In the genomic region with DNA sequence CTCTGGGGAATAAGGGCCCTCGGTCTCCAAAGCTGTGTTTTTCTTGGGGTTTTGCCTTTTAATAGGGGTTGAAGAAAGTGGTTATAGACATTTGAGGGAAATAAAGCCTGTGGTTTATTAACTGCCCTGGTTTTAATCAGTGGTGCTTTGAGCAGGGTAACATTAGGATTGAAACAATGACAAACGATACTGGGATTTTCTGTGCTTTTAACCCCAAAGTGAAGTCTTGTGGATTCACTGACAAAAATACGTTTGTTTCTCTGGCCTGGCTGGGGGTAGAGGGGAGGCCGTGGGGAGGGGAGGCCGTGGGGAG, we compare ENCODE assay signal across 15 mouse cellular contexts.
DNase-seq lines count a peak whose midpoint lies in the region; ATAC-seq and TF ChIP-seq lines count a peak whose summit lies in the region.
"Had no signal": no experiment of that assay in that cellular context is flagged by ENCODE, and none has a peak within 500 bp of the region (broad histone marks: within the 10 kb centered on the region; RNA-seq: fewer than 3 reads in every experiment).

No protein-coding gene starts in this region.

- 53% methylated on average over 5 of the region's 5 CpGs for WGBS in heart, embryonic 16.5 days
- WGBS in midbrain, embryonic 12.5 days, result 36% methylated on average over 5 of the region's 5 CpGs
- WGBS in midbrain, postnatal 0 days, result 24% methylated on average over 5 of the region's 5 CpGs
- WGBS in intestine, embryonic 16.5 days, result 37% methylated on average over 5 of the region's 5 CpGs
- WGBS in stomach, postnatal 0 days, result 20% methylated on average over 5 of the region's 5 CpGs

- no peaks in the 10 kb centered on the region for H3K36me3 ChIP-seq in heart, embryonic 16.5 days (ENCODE audit: control insufficient read depth, insufficient read depth)
- H3K36me3 ChIP-seq in midbrain, embryonic 12.5 days, result no peaks in the 10 kb centered on the region
- no peaks in the 10 kb centered on the region for H3K36me3 ChIP-seq in midbrain, postnatal 0 days (ENCODE audit: insufficient read depth, low read length)
- no peaks in the 10 kb centered on the region for H3K36me3 ChIP-seq in intestine, embryonic 16.5 days (ENCODE audit: control insufficient read depth, insufficient read depth, low read length)
- H3K36me3 ChIP-seq in stomach, postnatal 0 days (ENCODE audit: control insufficient read depth, insufficient read depth, low read length), result no peaks in the 10 kb centered on the region
- H3K36me3 ChIP-seq: liver, embryonic 12.5 days; neural tube, embryonic 15.5 days had no signal

- H3K9ac ChIP-seq in heart, embryonic 16.5 days (ENCODE audit: low read length), result no peak overlapping the region; the same call in 1 of the 2 replicates
- H3K9ac ChIP-seq in midbrain, embryonic 12.5 days (replicated peaks), result 0 out of 2 replicates have a peak overlapping the region, but pooled peaks have one; percentile 28
- no peak overlapping the region for H3K9ac ChIP-seq in midbrain, postnatal 0 days (replicated peaks; ENCODE audit: low read length, poor library complexity, severe bottlenecking)
- no peak overlapping the region; the same call in 1 of the 2 replicates for H3K9ac ChIP-seq in intestine, embryonic 16.5 days (ENCODE audit: low read depth, low read length)
- no peak overlapping the region for H3K9ac ChIP-seq in stomach, postnatal 0 days (ENCODE audit: low read length)
- H3K9ac ChIP-seq: liver, embryonic 12.5 days; neural tube, embryonic 15.5 days had no signal

- no peaks in the 10 kb centered on the region for H3K27me3 ChIP-seq in heart, embryonic 16.5 days (ENCODE audit: control insufficient read depth, insufficient read depth, low read length)
- no peaks in the 10 kb centered on the region for H3K27me3 ChIP-seq in midbrain, embryonic 12.5 days
- H3K27me3 ChIP-seq in midbrain, postnatal 0 days (ENCODE audit: insufficient read depth, low read length), result no peaks in the 10 kb centered on the region
- no peaks in the 10 kb centered on the region for H3K27me3 ChIP-seq in intestine, embryonic 16.5 days (replicated peaks; ENCODE audit: control insufficient read depth, insufficient read depth, low read length)
- no peaks in the 10 kb centered on the region for H3K27me3 ChIP-seq in stomach, postnatal 0 days (ENCODE audit: control insufficient read depth, insufficient read depth, low read length)
- H3K27me3 ChIP-seq: liver, embryonic 12.5 days; neural tube, embryonic 15.5 days had no signal

- no peak for DNase-seq in heart, adult 9 months (ENCODE audit: low spot score in 2 of 2)
- no peak for DNase-seq in midbrain, postnatal 0 days (ENCODE audit: low spot score)
- no peak for DNase-seq in stomach, postnatal 0 days (ENCODE audit: low spot score)
- no peak for DNase-seq in gastrocnemius, adult 8-10 months (ENCODE audit: low spot score in 2 of 2)
- no peak for DNase-seq in thymus, postnatal 4 days
- DNase-seq: cerebellum, adult 18-20 months; layer of hippocampus, postnatal 36 days; thymus, adult 18-20 months had no signal

- no peak for TF ChIP-seq CTCF in midbrain, postnatal 0 days (IDR thresholded peaks at IDR 0.05)
- no peak for TF ChIP-seq CTCF in stomach, postnatal 0 days (IDR thresholded peaks at IDR 0.05; ENCODE audit: low read depth)

- TF ChIP-seq EP300 in stomach, postnatal 0 days (optimal IDR thresholded peaks at IDR 0.05), result no peak

- no peak overlapping the region for H3K4me3 ChIP-seq in heart, embryonic 16.5 days (ENCODE audit: low read length)
- no peak overlapping the region for H3K4me3 ChIP-seq in midbrain, embryonic 12.5 days
- no peak overlapping the region for H3K4me3 ChIP-seq in midbrain, postnatal 0 days (ENCODE audit: low read depth, low read length)
- H3K4me3 ChIP-seq in intestine, embryonic 16.5 days (ENCODE audit: low read length), result no peak overlapping the region
- no peak overlapping the region for H3K4me3 ChIP-seq in stomach, postnatal 0 days (ENCODE audit: low read depth, low read length)
- H3K4me3 ChIP-seq: liver, embryonic 12.5 days; neural tube, embryonic 15.5 days had no signal

- peak overlapping the region; percentile 59 for H3K27ac ChIP-seq in heart, embryonic 16.5 days (ENCODE audit: low read length)
- peak overlapping the region; percentile 8; the same call in 1 of the 2 replicates for H3K27ac ChIP-seq in midbrain, embryonic 12.5 days (replicated peaks)
- H3K27ac ChIP-seq in midbrain, postnatal 0 days (ENCODE audit: low read depth, low read length), result no peak overlapping the region
- H3K27ac ChIP-seq in intestine, embryonic 16.5 days (ENCODE audit: low read length), result peak overlapping the region; percentile 35
- peak overlapping the region; percentile 56 for H3K27ac ChIP-seq in stomach, postnatal 0 days (replicated peaks)
- H3K27ac ChIP-seq: liver, embryonic 12.5 days; neural tube, embryonic 15.5 days had no signal

- H3K4me2 ChIP-seq in heart, embryonic 16.5 days (ENCODE audit: low read depth, low read length), result no peak overlapping the region
- no peak overlapping the region for H3K4me2 ChIP-seq in midbrain, embryonic 12.5 days (replicated peaks)
- no peak overlapping the region for H3K4me2 ChIP-seq in midbrain, postnatal 0 days (ENCODE audit: low read depth, low read length, poor library complexity, severe bottlenecking)
- H3K4me2 ChIP-seq in intestine, embryonic 16.5 days (ENCODE audit: low read depth, low read length), result no peak overlapping the region
- no peak overlapping the region for H3K4me2 ChIP-seq in stomach, postnatal 0 days (replicated peaks; ENCODE audit: low read depth)
- H3K4me2 ChIP-seq: heart, embryonic 11.5 days; liver, embryonic 12.5 days; neural tube, embryonic 15.5 days had no signal

- no peak for ATAC-seq in heart, embryonic 16.5 days (replicated peaks; ENCODE audit: extremely low read depth, insufficient read depth, low FRiP score)
- ATAC-seq in midbrain, embryonic 12.5 days (ENCODE audit: low FRiP score, low read depth), result no peak
- no peak for ATAC-seq in midbrain, postnatal 0 days (ENCODE audit: low FRiP score)
- ATAC-seq in intestine, embryonic 16.5 days, result no peak
- ATAC-seq in stomach, postnatal 0 days (ENCODE audit: low FRiP score, low TSS enrichment), result peak; percentile 18; the same call in 1 of the 2 replicates
- ATAC-seq: CD4-positive, CD25-positive, alpha-beta regulatory T cell, adult 4 months; liver, embryonic 12.5 days had no signal

- no peaks in the 10 kb centered on the region for H3K9me3 ChIP-seq in heart, embryonic 16.5 days (replicated peaks; ENCODE audit: control insufficient read depth, low read length)
- H3K9me3 ChIP-seq in midbrain, embryonic 12.5 days, result no peaks in the 10 kb centered on the region
- H3K9me3 ChIP-seq in midbrain, postnatal 0 days (ENCODE audit: low read length), result no peaks in the 10 kb centered on the region
- H3K9me3 ChIP-seq in intestine, embryonic 16.5 days (ENCODE audit: control insufficient read depth, low read length), result no peaks in the 10 kb centered on the region
- no peaks in the 10 kb centered on the region for H3K9me3 ChIP-seq in stomach, postnatal 0 days (ENCODE audit: control insufficient read depth, low read length)
- H3K9me3 ChIP-seq: liver, embryonic 12.5 days; neural tube, embryonic 15.5 days had no signal

- peaks cover 13% of the 10 kb centered on the region for H3K4me1 ChIP-seq in heart, embryonic 16.5 days (ENCODE audit: control insufficient read depth, insufficient read depth, low read length)
- peaks cover 18% of the 10 kb centered on the region for H3K4me1 ChIP-seq in midbrain, embryonic 12.5 days
- no peaks in the 10 kb centered on the region for H3K4me1 ChIP-seq in midbrain, postnatal 0 days (ENCODE audit: insufficient read depth, low read length)
- H3K4me1 ChIP-seq in intestine, embryonic 16.5 days (ENCODE audit: control insufficient read depth, insufficient read depth, low read length), result peaks cover 15% of the 10 kb centered on the region
- peaks cover 7% of the 10 kb centered on the region for H3K4me1 ChIP-seq in stomach, postnatal 0 days (replicated peaks; ENCODE audit: control insufficient read depth, insufficient read depth)
- H3K4me1 ChIP-seq: liver, embryonic 12.5 days had no signal
